Mouse (Mus musculus) C2C12 (cell line): ENCODE results near the gene Spindoc.
A peak's percentile ranks its signal among the peaks of the same experiment; 100 is the strongest.

Source experiments
- CEBPB ChIP-seq: IDR thresholded peaks from one replicate; pipeline ENCODE4 v1.6.1; 2011; ENCODE audit warnings: low read depth, mild to moderate bottlenecking, control low read depth, moderate library complexity
- CTCF ChIP-seq: IDR thresholded peaks from one replicate; pipeline ENCODE4 v1.5.1; 2011; ENCODE audit not compliant: control insufficient read depth, insufficient read depth, insufficient read length
- FOSL1 ChIP-seq: IDR thresholded peaks from one replicate; pipeline ENCODE4 v1.8.0; 2011; ENCODE audit warnings: mild to moderate bottlenecking, low read length; ENCODE audit not compliant: poor library complexity, insufficient read depth, severe bottlenecking
- MAX ChIP-seq: IDR thresholded peaks from one replicate; pipeline ENCODE4 v1.6.1; 2011; ENCODE audit warnings: mild to moderate bottlenecking, control low read depth
- MYOD1 ChIP-seq: IDR thresholded peaks from one replicate; pipeline ENCODE4 v1.6.1; 2011; ENCODE audit warnings: low read depth; ENCODE audit not compliant: control insufficient read depth, insufficient read length
- MYOG ChIP-seq: IDR thresholded peaks from one replicate; pipeline ENCODE4 v1.6.1; 2011; ENCODE audit not compliant: control insufficient read depth, insufficient read length; ENCODE audit errors: extremely low read depth
- USF1 ChIP-seq: IDR thresholded peaks from one replicate; pipeline ENCODE4 v1.6.1; 2011; ENCODE audit warnings: low read depth, mild to moderate bottlenecking, control low read depth, moderate library complexity

- peak; percentile 96 for TF ChIP-seq CTCF
- no peak for TF ChIP-seq MYOG
- no peak for TF ChIP-seq USF1
- no peak for TF ChIP-seq MAX
- TF ChIP-seq CEBPB, result no peak
- no peak for TF ChIP-seq MYOD1
- TF ChIP-seq FOSL1, result no peak
Measured at GRCm38 (mm10) chr19:7417911-7418849, 35.4 kb upstream of the Spindoc start.
